Mouse (Mus musculus) liver, embryonic 15.5 days (tissue): ENCODE measurements around the gene Dcakd. TPM values are rescaled to one million over a fixed set of nuclear protein-coding genes. Genes with fewer than 3 reads are reported as not detected.

ENCODE experiments used
- ATAC-seq: fragments of 200-750 bp; cut with Nextera tagmentation; 2 replicates; pipeline ENCODE4 v1.8.0; 2017; ENCODE audit warnings: moderate number of reproducible peaks, mild to moderate bottlenecking, moderate library complexity; ENCODE audit not compliant: insufficient read depth
- H3K27ac ChIP-seq: fragments of 300-500 bp; sonication (generic); replicated peaks from 2 replicates; pipeline ENCODE4 v1.5.1; 2015; ENCODE audit warnings: mild to moderate bottlenecking, inconsistent platforms
- H3K27me3 ChIP-seq: fragments of 300-500 bp; sonication (generic); 2 replicates; pipeline ENCODE4 v1.6.1; 2015; ENCODE audit warnings: mild to moderate bottlenecking, inconsistent platforms
- H3K36me3 ChIP-seq: fragments of 300-500 bp; sonication (generic); replicated peaks from 2 replicates; pipeline ENCODE4 v1.6.1; 2015; ENCODE audit warnings: moderate library complexity, mild to moderate bottlenecking, inconsistent platforms
- H3K4me1 ChIP-seq: fragments of 300-500 bp; sonication (generic); replicated peaks from 2 replicates; pipeline ENCODE4 v1.6.1; 2015; ENCODE audit warnings: inconsistent platforms
- H3K4me2 ChIP-seq: fragments of 300-500 bp; sonication (generic); 2 replicates; pipeline ENCODE4 v1.6.1; 2015; ENCODE audit warnings: moderate library complexity, mild to moderate bottlenecking, inconsistent platforms
- H3K4me3 ChIP-seq: fragments of 300-500 bp; sonication (generic); replicated peaks from 2 replicates; pipeline ENCODE4 v1.5.1; 2015; ENCODE audit warnings: mild to moderate bottlenecking, inconsistent platforms
- H3K9ac ChIP-seq: fragments of 300-500 bp; sonication (generic); 2 replicates; pipeline ENCODE4 v1.6.1; 2015; ENCODE audit warnings: moderate library complexity, mild to moderate bottlenecking, inconsistent platforms
- H3K9me3 ChIP-seq: fragments of 300-500 bp; sonication (generic); replicated peaks from 2 replicates; pipeline ENCODE4 v1.6.1; 2016; ENCODE audit warnings: inconsistent platforms
- WGBS: fragments of 180-500 bp; shearing (Covaris S2); methylation state at CpG from one replicate; pipeline ENCODE4 v1.1.7; 2015; ENCODE audit warnings: mixed read lengths; ENCODE audit not compliant: insufficient replicate concordance; 5-methylcytosine and 5-hydroxymethylcytosine counted together
- polyA plus RNA-seq: library from polyadenylated mRNA; unstranded; fragments of >200 nt; fragmentation: Nextera tagmentation; extraction: Ambion mirVana; gene quantifications from 2 replicates; pipeline ENCODE4 v1.2.1, GENCODE M21; 2015

Dcakd gene
- polyA plus RNA-seq, 1 experiment from 2014 or later: 28.7 TPM

- WGBS: 92% methylated on average over 6 of the region's 6 CpGs
- Histone ChIP-seq H3K36me3 (peaks cover 77% of the 10 kb centered on the region), H3K9ac (no peak overlapping the region), H3K4me2 (no peak overlapping the region), H3K9me3 (no peaks in the 10 kb centered on the region), H3K4me3 (no peak overlapping the region), H3K27ac (no peak overlapping the region), H3K4me1 (no peaks in the 10 kb centered on the region), H3K27me3 (no peaks in the 10 kb centered on the region)
- ATAC-seq: no peak
These were observed 38.9 kb upstream of the Dcakd start for GRCm38 (mm10) chr11:103067051-103067361.

- 87% methylated on average over 14 of the region's 14 CpGs for WGBS
- no peak for ATAC-seq
These were observed 38.3 kb upstream of the Dcakd start for GRCm38 (mm10) chr11:103066191-103067050.

GRCm38 (mm10) chr11:103058499-103059085 lies 30.5 kb upstream of the Dcakd start:
- no peaks in the 10 kb centered on the region for H3K27me3 ChIP-seq
- no peaks in the 10 kb centered on the region for H3K4me1 ChIP-seq
- 65% methylated on average over 3 of the region's 3 CpGs for WGBS
- ATAC-seq: no peak
- no peak overlapping the region for H3K4me2 ChIP-seq
- H3K36me3 ChIP-seq: peaks cover 88% of the 10 kb centered on the region
- H3K4me3 ChIP-seq: no peak overlapping the region
- no peak overlapping the region for H3K27ac ChIP-seq
- H3K9ac ChIP-seq: no peak overlapping the region
- no peaks in the 10 kb centered on the region for H3K9me3 ChIP-seq

More at GRCm38 (mm10) chr11:103066191-103067050, 38.3 kb upstream of the Dcakd start:
- no peak overlapping the region for H3K9ac ChIP-seq
- no peaks in the 10 kb centered on the region for H3K27me3 ChIP-seq
- H3K4me1 ChIP-seq: no peaks in the 10 kb centered on the region
- H3K9me3 ChIP-seq: no peaks in the 10 kb centered on the region
- no peak overlapping the region for H3K27ac ChIP-seq
- H3K4me2 ChIP-seq: no peak overlapping the region
- peaks cover 83% of the 10 kb centered on the region for H3K36me3 ChIP-seq
- H3K4me3 ChIP-seq: no peak overlapping the region

GRCm38 (mm10) chr11:103056636-103057035 lies 28.5 kb upstream of the Dcakd start:
- H3K27ac ChIP-seq: no peak overlapping the region
- H3K4me1 ChIP-seq: no peaks in the 10 kb centered on the region
- no peak overlapping the region for H3K4me2 ChIP-seq
- no peak overlapping the region for H3K4me3 ChIP-seq
- H3K36me3 ChIP-seq: peaks cover 94% of the 10 kb centered on the region
- no peaks in the 10 kb centered on the region for H3K9me3 ChIP-seq
- WGBS: 89% methylated on average over 7 of the region's 7 CpGs
- no peaks in the 10 kb centered on the region for H3K27me3 ChIP-seq
- no peak for ATAC-seq
- H3K9ac ChIP-seq: no peak overlapping the region

- H3K27me3 ChIP-seq: no peaks in the 10 kb centered on the region
- 50% methylated on average over 6 of the region's 6 CpGs for WGBS
- H3K9me3 ChIP-seq: no peaks in the 10 kb centered on the region
- H3K4me3 ChIP-seq: no peak overlapping the region
- no peaks in the 10 kb centered on the region; the same call in 1 of the 2 replicates for H3K4me1 ChIP-seq
- H3K4me2 ChIP-seq: no peak overlapping the region
- no peak overlapping the region for H3K27ac ChIP-seq
- H3K36me3 ChIP-seq: peaks cover 95% of the 10 kb centered on the region
- no peak overlapping the region for H3K9ac ChIP-seq
- ATAC-seq: no peak
These were observed 26.7 kb upstream of the Dcakd start for GRCm38 (mm10) chr11:103054798-103055197.

- H3K4me3 ChIP-seq: no peak overlapping the region
- no peak for ATAC-seq
- no peak overlapping the region for H3K9ac ChIP-seq
- H3K27me3 ChIP-seq: no peaks in the 10 kb centered on the region
- H3K27ac ChIP-seq: no peak overlapping the region
- H3K4me1 ChIP-seq: no peaks in the 10 kb centered on the region; the same call in 1 of the 2 replicates
- H3K36me3 ChIP-seq: peaks cover 85% of the 10 kb centered on the region
- no peaks in the 10 kb centered on the region for H3K9me3 ChIP-seq
- whole genome bisulfite sequencing: 82% methylated on average over 18 of the region's 18 CpGs
- H3K4me2 ChIP-seq: no peak overlapping the region
These were observed 25.3 kb upstream of the Dcakd start for GRCm38 (mm10) chr11:103053191-103054076.

GRCm38 (mm10) chr11:103052078-103052477 lies 23.9 kb upstream of the Dcakd start:
- H3K36me3 ChIP-seq: peaks cover 79% of the 10 kb centered on the region

GRCm38 (mm10) chr11:103051249-103051691 lies 23.1 kb upstream of the Dcakd start:
- H3K4me2 ChIP-seq: no peak overlapping the region
- no peaks in the 10 kb centered on the region; the same call in 1 of the 2 replicates for H3K4me1 ChIP-seq
- 77% methylated on average over 8 of the region's 8 CpGs for WGBS
- no peak overlapping the region for H3K9ac ChIP-seq
- H3K9me3 ChIP-seq: no peaks in the 10 kb centered on the region
- H3K27me3 ChIP-seq: no peaks in the 10 kb centered on the region
- H3K4me3 ChIP-seq: no peak overlapping the region
- H3K27ac ChIP-seq: no peak overlapping the region
- ATAC-seq: no peak
- H3K36me3 ChIP-seq: peaks cover 78% of the 10 kb centered on the region

More at GRCm38 (mm10) chr11:103052078-103052477, 23.9 kb upstream of the Dcakd start:
- no peak overlapping the region for H3K4me3 ChIP-seq
- no peak overlapping the region for H3K4me2 ChIP-seq
- no peaks in the 10 kb centered on the region for H3K27me3 ChIP-seq
- WGBS: 86% methylated on average over 6 of the region's 6 CpGs
- H3K9me3 ChIP-seq: no peaks in the 10 kb centered on the region
- no peak overlapping the region for H3K27ac ChIP-seq
- ATAC-seq: no peak
- H3K4me1 ChIP-seq: no peaks in the 10 kb centered on the region; the same call in 1 of the 2 replicates
- H3K9ac ChIP-seq: no peak overlapping the region

- ATAC-seq: no peak
- no peak overlapping the region for H3K27ac ChIP-seq
- no peak overlapping the region for H3K4me3 ChIP-seq
- no peak overlapping the region for H3K4me2 ChIP-seq
- 90% methylated on average over 9 of the region's 9 CpGs for WGBS
- H3K9me3 ChIP-seq: no peaks in the 10 kb centered on the region
- no peak overlapping the region for H3K9ac ChIP-seq
- no peaks in the 10 kb centered on the region for H3K27me3 ChIP-seq
- H3K36me3 ChIP-seq: peaks cover 78% of the 10 kb centered on the region
- no peaks in the 10 kb centered on the region; the same call in 1 of the 2 replicates for H3K4me1 ChIP-seq
These were observed 22.0 kb upstream of the Dcakd start for GRCm38 (mm10) chr11:103050153-103050552.

GRCm38 (mm10) chr11:103049611-103050010 lies 21.5 kb upstream of the Dcakd start:
- Histone ChIP-seq H3K4me2 (no peak overlapping the region), H3K9ac (no peak overlapping the region), H3K27me3 (no peaks in the 10 kb centered on the region), H3K9me3 (no peaks in the 10 kb centered on the region), H3K27ac (no peak overlapping the region), H3K4me3 (no peak overlapping the region), H3K4me1 (no peaks in the 10 kb centered on the region; the same call in 1 of the 2 replicates), H3K36me3 (peaks cover 78% of the 10 kb centered on the region)
- no peak for ATAC-seq
- WGBS: 82% methylated on average over 5 of the region's 5 CpGs

GRCm38 (mm10) chr11:103046286-103046685 lies 18.2 kb upstream of the Dcakd start:
- no peak for ATAC-seq
- H3K4me1 ChIP-seq: peaks cover under 1% of the 10 kb centered on the region; the same call in 1 of the 2 replicates
- WGBS: 75% methylated on average over 8 of the region's 8 CpGs
- no peak overlapping the region for H3K9ac ChIP-seq
- no peak overlapping the region for H3K27ac ChIP-seq
- H3K4me3 ChIP-seq: no peak overlapping the region
- H3K9me3 ChIP-seq: no peaks in the 10 kb centered on the region
- H3K4me2 ChIP-seq: no peak overlapping the region
- H3K36me3 ChIP-seq: peaks cover 71% of the 10 kb centered on the region
- no peaks in the 10 kb centered on the region for H3K27me3 ChIP-seq
